In genomic region chr4:43562769-43563600, GRCm38 (mm10) we compare ENCODE assay signal across 9 mouse cellular contexts. TPM values are rescaled to one million over a fixed set of nuclear protein-coding genes. Genes with fewer than 3 reads are reported as not detected.
DNase-seq lines count a peak whose midpoint lies in the region; ATAC-seq and TF ChIP-seq lines count a peak whose summit lies in the region.
"Had no signal": no experiment of that assay in that cellular context is flagged by ENCODE, and none has a peak within 500 bp of the region (broad histone marks: within the 10 kb centered on the region; RNA-seq: fewer than 3 reads in every experiment).

No protein-coding gene starts in this region.

- peaks cover 38% of the 10 kb centered on the region for H3K36me3 ChIP-seq in kidney, embryonic 14.5 days (ENCODE audit: control insufficient read depth, insufficient read depth, low read length)
- peaks cover 40% of the 10 kb centered on the region for H3K36me3 ChIP-seq in hindbrain, embryonic 15.5 days
- peaks cover 40% of the 10 kb centered on the region for H3K36me3 ChIP-seq in midbrain, embryonic 13.5 days

- H3K9ac ChIP-seq in kidney, embryonic 14.5 days (ENCODE audit: low read depth, low read length), result peak overlapping the region; percentile 92
- H3K9ac ChIP-seq in hindbrain, embryonic 15.5 days, result peak overlapping the region; percentile 93
- H3K9ac ChIP-seq in midbrain, embryonic 13.5 days (replicated peaks), result peak overlapping the region; percentile 96

- no peaks in the 10 kb centered on the region for H3K9me3 ChIP-seq in kidney, embryonic 14.5 days (ENCODE audit: control insufficient read depth, low read length)
- H3K9me3 ChIP-seq in hindbrain, embryonic 15.5 days, result no peaks in the 10 kb centered on the region
- H3K9me3 ChIP-seq in midbrain, embryonic 13.5 days, result no peaks in the 10 kb centered on the region

- DNase-seq in kidney, postnatal 14 days, result no peak
- no peak for DNase-seq in right cerebral cortex, postnatal 36 days (ENCODE audit: low spot score in 2 of 2)
- no peak for DNase-seq in left cerebral cortex, postnatal 25 days (ENCODE audit: low spot score in 2 of 2)
- no peak for DNase-seq in layer of hippocampus, adult 9-10 months (ENCODE audit: low spot score)

- ATAC-seq in kidney, embryonic 14.5 days (ENCODE audit: low FRiP score, low TSS enrichment), result peak; percentile 21
- peak; percentile 42; the same call in 1 of the 2 replicates for ATAC-seq in hindbrain, embryonic 15.5 days (ENCODE audit: low FRiP score, low read depth)
- peak; percentile 9 for ATAC-seq in midbrain, embryonic 13.5 days

- no peaks in the 10 kb centered on the region for H3K27me3 ChIP-seq in kidney, embryonic 14.5 days (ENCODE audit: control insufficient read depth, insufficient read depth, low read length)
- H3K27me3 ChIP-seq in hindbrain, embryonic 15.5 days, result no peaks in the 10 kb centered on the region
- no peaks in the 10 kb centered on the region for H3K27me3 ChIP-seq in midbrain, embryonic 13.5 days

- TF ChIP-seq CTCF in bone marrow macrophage, adult 2 months (IDR thresholded peaks at IDR 0.05; ENCODE audit: low read depth, low read length), result no peak

- H3K27ac ChIP-seq in kidney, embryonic 14.5 days (ENCODE audit: low read depth, low read length), result peak overlapping the region; percentile 100; the same call in 1 of the 2 replicates
- peak overlapping the region; percentile 96 for H3K27ac ChIP-seq in bone marrow macrophage, adult 2 months (ENCODE audit: insufficient read depth, low read depth, low read length)
- peak overlapping the region; percentile 98 for H3K27ac ChIP-seq in hindbrain, embryonic 15.5 days (replicated peaks)
- peak overlapping the region; percentile 98 for H3K27ac ChIP-seq in midbrain, embryonic 13.5 days

- H3K4me2 ChIP-seq in kidney, embryonic 14.5 days (replicated peaks; ENCODE audit: low read depth, low read length), result peak overlapping the region; percentile 87
- peak overlapping the region; percentile 87 for H3K4me2 ChIP-seq in hindbrain, embryonic 15.5 days
- peak overlapping the region; percentile 95 for H3K4me2 ChIP-seq in midbrain, embryonic 13.5 days (replicated peaks)

- WGBS in kidney, embryonic 14.5 days, result 5% methylated on average over 22 of the region's 22 CpGs
- 8% methylated on average over 22 of the region's 22 CpGs for WGBS in hindbrain, embryonic 15.5 days
- WGBS in midbrain, embryonic 13.5 days, result 9% methylated on average over 22 of the region's 22 CpGs

- no peak for TF ChIP-seq POLR2A in bone marrow macrophage, adult 2 months (IDR thresholded peaks at IDR 0.05; ENCODE audit: borderline replicate concordance, low read depth, low read length)

- H3K4me1 ChIP-seq in kidney, embryonic 14.5 days (ENCODE audit: control insufficient read depth, insufficient read depth, low read length), result peaks cover 45% of the 10 kb centered on the region
- H3K4me1 ChIP-seq in bone marrow macrophage, adult 2 months (ENCODE audit: control insufficient read depth, insufficient read depth, low read length), result peaks cover 11% of the 10 kb centered on the region
- peaks cover 49% of the 10 kb centered on the region for H3K4me1 ChIP-seq in hindbrain, embryonic 15.5 days (replicated peaks)
- H3K4me1 ChIP-seq in midbrain, embryonic 13.5 days (replicated peaks), result peaks cover 52% of the 10 kb centered on the region

- intact Hi-C loops in left cerebral cortex, postnatal 25 days (cut with DNase I), result loop anchor here (1.0 to 10.0 kb wide), 3 partner anchors 15 to 528 kb away; partner anchors contain the start of genes Ccdc107, Gba2, Rgp1 and Stoml2

- peak overlapping the region; percentile 92 for H3K4me3 ChIP-seq in kidney, embryonic 14.5 days (ENCODE audit: low read length)
- peak overlapping the region; percentile 86 for H3K4me3 ChIP-seq in bone marrow macrophage, adult 2 months (ENCODE audit: insufficient read depth, low read length)
- H3K4me3 ChIP-seq in hindbrain, embryonic 15.5 days, result peak overlapping the region; percentile 88
- peak overlapping the region; percentile 91 for H3K4me3 ChIP-seq in midbrain, embryonic 13.5 days (replicated peaks)

RNA-seq across cellular contexts. Expression of gene Tln1, which starts 0.5 kb away (rescaled TPM):
- polyA plus RNA-seq in kidney, embryonic 14.5 days (2014; fragmentation: Nextera tagmentation; extraction: Ambion mirVana), result 72.6 and 87.2 TPM in 2 replicates
- polyA plus RNA-seq in bone marrow macrophage, adult 2 months (2012; ENCODE audit: insufficient read depth, insufficient read length, missing spikeins), result 168 and 219 TPM in 2 replicates
- 66.2 and 69.2 TPM in 2 replicates for polyA plus RNA-seq in hindbrain, embryonic 15.5 days (2015; fragmentation: Nextera tagmentation; extraction: Ambion mirVana)
- 59.8 and 67.0 TPM in 2 replicates for polyA plus RNA-seq in midbrain, embryonic 13.5 days (2015; fragmentation: Nextera tagmentation; extraction: Ambion mirVana)
- 10 to 100 TPM; 51.7 to 53.4 TPM for total RNA-seq in left cerebral cortex, postnatal 25 days (2021)

RNA-seq across cellular contexts. Expression of gene Creb3, which starts 0.9 kb away (rescaled TPM):
- polyA plus RNA-seq in kidney, embryonic 14.5 days (2014; fragmentation: Nextera tagmentation; extraction: Ambion mirVana), result 50.2 and 55.7 TPM in 2 replicates
- 50.7 and 54.0 TPM in 2 replicates for polyA plus RNA-seq in bone marrow macrophage, adult 2 months (2012; ENCODE audit: insufficient read depth, insufficient read length, missing spikeins)
- 76.8 and 79.5 TPM in 2 replicates for polyA plus RNA-seq in hindbrain, embryonic 15.5 days (2015; fragmentation: Nextera tagmentation; extraction: Ambion mirVana)
- 72.6 and 80.4 TPM in 2 replicates for polyA plus RNA-seq in midbrain, embryonic 13.5 days (2015; fragmentation: Nextera tagmentation; extraction: Ambion mirVana)
- 10 to 100 TPM; 77.0 to 77.3 TPM for total RNA-seq in left cerebral cortex, postnatal 25 days (2021)

RNA-seq across cellular contexts. Expression of gene Rgp1, which starts 15.5 kb away (rescaled TPM):
- 27.9 and 34.4 TPM in 2 replicates for polyA plus RNA-seq in kidney, embryonic 14.5 days (2014; fragmentation: Nextera tagmentation; extraction: Ambion mirVana)
- polyA plus RNA-seq in bone marrow macrophage, adult 2 months (2012; ENCODE audit: insufficient read depth, insufficient read length, missing spikeins), result 15.8 and 17.3 TPM in 2 replicates
- polyA plus RNA-seq in hindbrain, embryonic 15.5 days (2015; fragmentation: Nextera tagmentation; extraction: Ambion mirVana), result 18.8 and 22.8 TPM in 2 replicates
- polyA plus RNA-seq in midbrain, embryonic 13.5 days (2015; fragmentation: Nextera tagmentation; extraction: Ambion mirVana), result 24.5 and 26.1 TPM in 2 replicates
- 10 to 100 TPM; 44.3 to 46.7 TPM for total RNA-seq in left cerebral cortex, postnatal 25 days (2021)

RNA-seq across cellular contexts. Expression of gene Gba2, which starts 15.7 kb away (rescaled TPM):
- 13.1 and 17.9 TPM in 2 replicates for polyA plus RNA-seq in kidney, embryonic 14.5 days (2014; fragmentation: Nextera tagmentation; extraction: Ambion mirVana)
- 9.6 and 11.3 TPM in 2 replicates for polyA plus RNA-seq in bone marrow macrophage, adult 2 months (2012; ENCODE audit: insufficient read depth, insufficient read length, missing spikeins)
- 55.3 and 63.4 TPM in 2 replicates for polyA plus RNA-seq in hindbrain, embryonic 15.5 days (2015; fragmentation: Nextera tagmentation; extraction: Ambion mirVana)
- polyA plus RNA-seq in midbrain, embryonic 13.5 days (2015; fragmentation: Nextera tagmentation; extraction: Ambion mirVana), result 53.8 and 58.4 TPM in 2 replicates
- 10 to 100 TPM; 65.9 to 69.4 TPM for total RNA-seq in left cerebral cortex, postnatal 25 days (2021)

RNA-seq across cellular contexts. Expression of gene Msmp, which starts 21.3 kb away (rescaled TPM):
- 0.63 and 1.0 TPM in 2 replicates for polyA plus RNA-seq in kidney, embryonic 14.5 days (2014; fragmentation: Nextera tagmentation; extraction: Ambion mirVana)
- not detected in 2 replicates for polyA plus RNA-seq in bone marrow macrophage, adult 2 months (2012; ENCODE audit: insufficient read depth, insufficient read length, missing spikeins)
- polyA plus RNA-seq in hindbrain, embryonic 15.5 days (2015; fragmentation: Nextera tagmentation; extraction: Ambion mirVana), result 1.2 and 1.6 TPM in 2 replicates
- 0.77 and 2.1 TPM in 2 replicates for polyA plus RNA-seq in midbrain, embryonic 13.5 days (2015; fragmentation: Nextera tagmentation; extraction: Ambion mirVana)
- total RNA-seq in left cerebral cortex, postnatal 25 days (2021), result under 1 TPM in 1 of 2 experiments, not detected in 1; 0.50 TPM
- total RNA-seq: common myeloid progenitor, adult 5-6 weeks had no signal
